Mouse (Mus musculus) brown adipose tissue, adult 24 weeks (tissue): ENCODE results near the gene Slc9a9. TPM values are rescaled to one million over a fixed set of nuclear protein-coding genes. Genes with fewer than 3 reads are reported as not detected.

Experiments used
- H3K27ac ChIP-seq: fragments of 200-500 bp; replicated peaks from 2 replicates; pipeline ENCODE4 v1.5.1; 2012; ENCODE audit warnings: low read depth, mild to moderate bottlenecking, low read length
- H3K4me1 ChIP-seq: fragments of 200-500 bp; 2 replicates; pipeline ENCODE4 v1.6.1; 2012; ENCODE audit warnings: low read length, mixed read lengths; ENCODE audit not compliant: control insufficient read depth, insufficient read depth, insufficient read length
- H3K4me3 ChIP-seq: fragments of 200-500 bp; 2 replicates; pipeline ENCODE4 v1.5.1; 2012; ENCODE audit warnings: low read depth, mild to moderate bottlenecking, low read length, moderate library complexity; ENCODE audit not compliant: insufficient read depth
- polyA plus RNA-seq: library from polyadenylated mRNA; stranded (reverse); fragments of >200 nt; gene quantifications from 2 replicates; pipeline ENCODE4 v1.2.4, GENCODE M21; 2012; ENCODE audit not compliant: missing spikeins, insufficient read depth, insufficient read length

Slc9a9 gene
- polyA plus RNA-seq, 1 experiment, result 2.0 TPM

DNA sequence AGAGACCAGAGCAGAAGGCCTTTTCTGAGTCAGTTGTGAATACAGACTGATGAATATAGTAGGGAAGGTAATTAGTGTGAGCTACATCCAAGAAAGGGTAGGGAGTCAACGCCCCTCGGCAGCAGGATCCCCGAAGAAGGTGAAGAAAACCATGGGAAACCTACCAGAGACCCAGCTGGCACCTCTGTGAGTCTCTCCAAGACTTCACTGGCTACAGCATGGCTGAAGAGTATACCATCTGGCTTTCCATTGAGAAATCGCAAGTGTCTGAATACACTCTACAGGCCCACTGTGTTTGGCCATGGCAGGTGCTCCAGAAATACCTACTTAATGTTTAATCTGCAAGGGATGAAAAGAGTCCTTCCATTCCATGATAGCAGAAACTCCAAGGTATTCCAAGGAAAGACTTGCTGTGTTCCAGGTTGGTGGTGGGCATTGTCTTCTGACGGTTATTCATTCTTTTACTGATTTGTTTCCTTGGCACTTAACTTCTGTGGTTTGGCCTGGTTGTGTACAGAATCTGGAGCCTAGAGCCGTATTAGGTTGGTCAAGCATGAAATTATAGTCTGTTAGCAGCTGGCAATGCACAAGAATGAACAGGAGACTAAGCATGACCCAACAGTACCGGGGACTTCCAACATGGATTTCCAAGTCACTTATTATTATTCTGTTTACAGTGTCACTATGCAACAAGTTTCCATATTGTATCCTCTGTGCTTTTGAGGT, 491.0 kb downstream of the Slc9a9 start:
- no peak overlapping the region for H3K27ac ChIP-seq
- H3K4me3 ChIP-seq, result no peak overlapping the region
- no peaks in the 10 kb centered on the region; the same call in 1 of the 2 replicates for H3K4me1 ChIP-seq

DNA sequence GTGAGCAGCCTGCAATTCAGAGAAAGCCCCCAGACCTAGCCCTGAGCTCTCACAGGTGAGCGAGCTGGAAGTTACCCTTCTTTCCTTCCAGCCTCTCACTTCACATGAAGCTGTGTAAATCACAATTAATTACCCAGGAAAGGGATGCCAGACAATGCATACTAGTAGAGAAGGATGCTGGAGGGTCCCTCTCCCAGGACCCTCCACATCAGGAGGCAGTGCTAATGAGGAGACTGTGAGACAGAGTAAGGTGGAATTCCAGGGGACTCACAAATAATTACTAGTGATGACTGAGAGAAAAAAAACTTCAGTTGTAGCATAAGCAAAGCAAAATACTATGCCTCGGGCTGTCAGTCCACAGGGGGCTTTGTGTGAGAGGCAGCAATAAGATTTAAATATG, 492.0 kb downstream of the Slc9a9 start:
- Histone ChIP-seq H3K27ac (no peak overlapping the region), H3K4me3 (no peak overlapping the region)

DNA sequence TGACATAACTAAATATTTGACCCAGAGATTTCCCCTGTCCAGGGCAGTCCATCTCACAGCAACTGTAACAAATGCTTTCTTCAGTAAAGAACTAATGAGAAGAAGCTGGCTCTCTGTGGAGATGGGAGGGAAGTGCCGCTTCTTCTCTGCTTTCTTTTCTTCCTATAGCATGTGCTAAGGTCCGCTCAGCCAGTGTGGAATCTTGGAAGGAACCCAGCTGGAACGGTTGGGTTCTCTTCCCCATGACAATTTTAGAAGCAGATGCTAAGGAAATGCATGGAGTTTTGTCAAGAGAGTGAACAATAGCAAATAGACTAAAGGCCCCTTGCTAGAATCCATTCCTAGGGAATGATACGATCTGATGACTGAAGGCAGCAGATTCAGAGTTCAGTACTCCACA, 496.5 kb downstream of the Slc9a9 start:
- H3K4me1 ChIP-seq, result peaks cover 7% of the 10 kb centered on the region
- no peak overlapping the region for H3K27ac ChIP-seq
- H3K4me3 ChIP-seq, result no peak overlapping the region

More for the DNA sequence above, 492.0 kb downstream of the Slc9a9 start:
- H3K4me1 ChIP-seq, result peaks cover 3% of the 10 kb centered on the region; the same call in 1 of the 2 replicates

DNA sequence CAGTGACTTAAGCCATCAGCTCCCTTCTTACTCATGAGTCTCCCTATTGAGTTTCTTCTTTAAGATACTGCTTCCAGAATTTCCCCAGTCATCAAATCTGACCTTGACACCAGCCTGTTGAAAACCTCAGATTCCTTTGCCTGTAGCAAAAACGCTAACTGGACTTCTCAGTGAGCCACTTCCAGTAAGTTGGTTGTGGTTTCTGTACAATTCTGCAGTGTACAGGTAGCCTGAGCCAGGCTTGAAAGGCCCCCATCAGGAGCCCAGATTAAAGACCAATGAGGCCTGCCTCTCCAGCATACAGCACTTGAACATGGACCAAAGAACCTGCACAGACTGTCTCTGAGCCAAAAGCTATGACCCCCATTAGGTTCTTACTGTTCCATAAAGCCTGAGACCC, 498.1 kb downstream of the Slc9a9 start:
- no peak overlapping the region for H3K27ac ChIP-seq
- no peak overlapping the region for H3K4me3 ChIP-seq
- H3K4me1 ChIP-seq, result peaks cover 7% of the 10 kb centered on the region

DNA sequence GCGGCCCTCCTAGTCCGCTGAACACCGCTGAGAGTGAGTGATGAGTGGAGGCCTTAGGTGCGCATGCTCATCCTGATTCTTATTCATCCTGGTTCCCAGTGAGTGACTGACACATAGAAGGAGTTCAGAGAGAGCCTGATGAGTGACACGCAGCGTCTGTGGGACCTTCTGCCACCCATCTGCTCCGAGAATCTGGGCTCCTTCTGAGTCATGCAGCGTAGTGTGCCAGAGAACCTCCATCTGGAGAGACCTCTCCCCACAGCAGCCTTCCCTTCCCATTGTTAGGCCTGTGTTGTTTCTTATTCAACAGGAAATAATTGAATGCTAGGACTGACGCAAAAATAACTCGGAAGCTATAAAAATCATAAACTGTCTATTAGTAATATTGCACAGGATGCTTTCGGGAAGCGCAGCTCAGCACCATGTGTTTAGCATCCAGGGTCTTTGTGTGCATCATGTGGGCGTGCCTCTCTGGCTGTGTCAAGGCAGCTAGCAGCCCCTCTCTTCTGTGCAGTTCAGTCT, 498.8 kb downstream of the Slc9a9 start:
- H3K27ac ChIP-seq, result no peak overlapping the region
- H3K4me1 ChIP-seq, result peaks cover 7% of the 10 kb centered on the region
- H3K4me3 ChIP-seq, result no peak overlapping the region

DNA sequence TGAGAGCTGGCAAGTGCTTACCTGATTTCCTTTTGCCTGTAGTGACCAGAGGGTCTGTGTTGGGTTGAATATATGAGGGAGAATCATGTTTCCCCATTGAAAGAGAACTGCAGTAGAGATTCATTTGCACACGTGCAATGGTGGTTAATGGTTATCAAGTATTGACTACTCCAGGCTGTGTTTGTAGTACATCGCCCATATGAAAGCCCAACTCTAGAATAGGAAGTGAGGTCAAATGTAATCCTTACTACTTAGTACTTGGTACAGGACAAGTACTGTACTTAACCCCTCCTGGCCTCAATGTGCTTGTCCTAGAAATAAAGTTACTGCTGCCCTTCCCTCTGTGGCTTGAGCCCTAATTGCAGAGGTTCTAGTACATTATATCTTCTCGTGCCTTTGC, 508.5 kb downstream of the Slc9a9 start:
- no peaks in the 10 kb centered on the region for H3K4me1 ChIP-seq
- no peak overlapping the region for H3K27ac ChIP-seq
- H3K4me3 ChIP-seq, result no peak overlapping the region

DNA sequence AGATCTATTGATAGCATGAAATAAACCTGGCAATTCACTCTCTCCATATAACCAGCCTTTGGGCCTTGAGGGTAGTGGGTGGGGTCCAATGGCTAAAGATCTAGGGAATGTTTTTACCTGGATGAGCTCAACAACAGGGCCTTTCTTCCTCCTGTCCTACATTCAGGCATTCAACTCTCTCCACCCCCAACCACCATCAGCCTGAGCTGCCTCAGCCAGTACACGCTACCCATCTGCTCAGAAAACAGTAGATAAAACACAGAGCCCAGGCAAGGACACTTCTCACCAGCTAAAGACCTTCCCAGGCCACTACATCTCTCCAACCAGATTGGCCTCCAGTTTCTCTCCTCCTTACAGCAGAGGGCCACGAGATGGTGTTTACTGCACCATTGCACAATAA, 510.3 kb downstream of the Slc9a9 start:
- peaks cover 7% of the 10 kb centered on the region; the same call in 1 of the 2 replicates for H3K4me1 ChIP-seq
- no peak overlapping the region for H3K27ac ChIP-seq
- no peak overlapping the region for H3K4me3 ChIP-seq

DNA sequence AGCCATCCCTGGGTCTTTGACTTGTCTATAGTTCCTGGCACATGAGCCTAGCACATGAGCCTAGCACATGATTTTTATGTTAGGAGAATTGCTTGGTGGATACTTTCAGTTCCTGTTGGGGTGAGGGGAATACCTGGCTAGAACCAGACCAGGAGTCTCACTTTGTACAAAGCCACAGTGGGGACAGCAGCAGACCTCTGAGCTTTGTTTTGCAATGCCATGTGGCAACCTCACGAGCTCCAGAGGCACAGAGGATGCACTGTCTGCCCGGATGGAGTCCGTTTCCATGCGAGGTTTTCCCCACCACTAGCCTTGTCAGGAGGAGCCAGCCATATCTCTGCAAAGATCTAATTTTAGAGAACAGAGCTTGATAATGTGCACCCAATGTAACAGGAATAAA, 510.9 kb downstream of the Slc9a9 start:
- Histone ChIP-seq H3K27ac (no peak overlapping the region), H3K4me1 (peaks cover 7% of the 10 kb centered on the region; the same call in 1 of the 2 replicates), H3K4me3 (no peak overlapping the region)

DNA sequence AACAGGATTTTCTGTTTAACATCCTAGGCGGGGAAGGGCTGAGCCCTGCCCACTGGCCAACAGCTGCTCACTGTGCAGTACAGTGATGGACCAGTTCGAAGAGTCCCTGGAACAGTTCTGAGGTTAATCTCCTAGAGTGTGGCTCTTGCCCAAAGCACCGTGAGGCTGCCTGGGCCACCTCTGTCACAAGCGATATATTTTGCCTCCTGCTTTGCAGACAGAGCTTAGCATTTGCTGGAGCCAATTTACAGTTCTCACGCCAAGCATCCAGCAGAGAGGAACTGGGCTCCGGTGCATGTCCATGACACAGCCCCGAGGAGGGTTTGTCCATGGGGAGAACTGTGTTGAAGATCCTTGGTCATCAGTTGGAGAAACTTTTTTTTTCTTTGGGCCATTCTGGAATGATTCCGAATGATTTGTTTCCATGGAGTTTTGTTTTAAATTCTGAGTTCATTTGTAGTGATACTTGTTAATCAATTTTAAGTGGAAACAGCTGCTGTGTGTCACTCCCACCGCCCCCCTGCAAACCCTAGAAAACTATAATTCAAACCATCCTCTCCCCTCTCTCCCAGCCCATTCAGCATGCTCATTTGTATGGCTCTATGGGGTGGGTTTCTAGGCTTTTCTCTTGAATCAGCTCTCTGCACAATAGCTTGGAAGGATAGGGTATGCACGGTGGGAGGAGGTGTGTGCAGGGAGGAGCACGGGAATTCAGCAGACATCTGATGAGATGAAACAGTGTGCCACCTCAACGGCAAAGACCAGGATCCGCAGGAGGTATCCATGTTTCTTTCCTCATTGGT, 511.7 kb downstream of the Slc9a9 start:
- Histone ChIP-seq H3K4me1 (peaks cover 8% of the 10 kb centered on the region; the same call in 1 of the 2 replicates), H3K27ac (no peak overlapping the region), H3K4me3 (no peak overlapping the region)

DNA sequence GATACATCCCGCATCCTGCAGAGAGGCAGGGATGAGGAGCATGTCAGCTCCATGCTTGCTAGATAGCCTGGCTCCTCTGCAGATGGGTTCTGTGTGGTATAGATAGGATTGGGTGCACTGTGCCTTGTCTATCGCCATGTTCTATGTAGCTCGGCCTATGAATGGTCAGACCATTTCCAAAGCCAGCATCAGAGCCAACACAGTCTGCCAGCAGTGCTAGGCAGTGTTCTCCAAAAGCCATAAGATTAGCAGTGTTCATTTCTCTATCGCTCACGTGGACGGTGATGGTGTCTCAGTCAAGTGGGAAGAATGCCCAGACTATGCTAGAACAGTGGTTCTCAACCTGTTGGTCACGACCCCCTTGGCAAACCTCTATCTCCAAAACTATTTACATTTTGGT, 512.6 kb downstream of the Slc9a9 start:
- Histone ChIP-seq H3K4me3 (no peak overlapping the region), H3K27ac (no peak overlapping the region), H3K4me1 (peaks cover 8% of the 10 kb centered on the region; the same call in 1 of the 2 replicates)

DNA sequence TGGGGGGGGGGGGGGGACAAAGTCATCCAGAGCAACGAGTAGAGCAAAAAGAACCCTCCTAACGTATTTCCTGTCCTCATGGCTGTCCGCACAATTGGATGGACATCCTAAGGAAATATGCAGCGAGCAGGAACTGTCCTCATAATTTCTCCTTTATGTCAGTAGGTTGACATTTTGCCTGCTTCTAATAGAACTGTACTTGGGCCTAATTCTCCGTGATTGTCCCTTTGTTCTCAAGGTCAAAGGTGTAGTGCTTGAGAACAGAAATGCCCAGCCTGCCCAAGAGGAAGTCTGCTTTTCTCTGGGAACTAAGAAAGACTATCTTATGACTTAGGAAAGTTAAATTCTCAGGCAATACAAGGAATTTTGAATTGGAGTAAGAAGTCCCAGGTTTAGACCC, 514.7 kb downstream of the Slc9a9 start:
- Histone ChIP-seq H3K27ac (no peak overlapping the region), H3K4me1 (peaks cover 12% of the 10 kb centered on the region), H3K4me3 (no peak overlapping the region)

DNA sequence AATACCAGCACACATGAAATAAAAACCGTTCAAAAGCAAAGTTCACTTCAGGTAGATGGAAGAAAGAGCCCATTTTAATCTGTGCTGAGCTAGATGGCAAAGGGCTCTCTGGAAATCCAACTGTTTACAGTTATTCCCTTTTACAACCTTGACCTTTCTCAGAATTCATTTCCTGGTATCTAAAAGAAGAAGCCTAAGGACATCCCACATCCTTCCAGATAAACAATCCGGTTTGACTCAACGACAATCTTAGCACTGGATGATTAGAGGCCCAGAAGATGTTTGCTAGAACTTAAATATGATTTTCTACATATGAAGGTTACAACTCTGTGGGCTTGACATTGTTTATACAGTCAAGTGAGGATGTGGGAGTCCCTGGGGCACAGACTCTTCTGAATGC, 516.1 kb downstream of the Slc9a9 start:
- peaks cover 12% of the 10 kb centered on the region for H3K4me1 ChIP-seq
- H3K27ac ChIP-seq, result no peak overlapping the region
- H3K4me3 ChIP-seq, result no peak overlapping the region

DNA sequence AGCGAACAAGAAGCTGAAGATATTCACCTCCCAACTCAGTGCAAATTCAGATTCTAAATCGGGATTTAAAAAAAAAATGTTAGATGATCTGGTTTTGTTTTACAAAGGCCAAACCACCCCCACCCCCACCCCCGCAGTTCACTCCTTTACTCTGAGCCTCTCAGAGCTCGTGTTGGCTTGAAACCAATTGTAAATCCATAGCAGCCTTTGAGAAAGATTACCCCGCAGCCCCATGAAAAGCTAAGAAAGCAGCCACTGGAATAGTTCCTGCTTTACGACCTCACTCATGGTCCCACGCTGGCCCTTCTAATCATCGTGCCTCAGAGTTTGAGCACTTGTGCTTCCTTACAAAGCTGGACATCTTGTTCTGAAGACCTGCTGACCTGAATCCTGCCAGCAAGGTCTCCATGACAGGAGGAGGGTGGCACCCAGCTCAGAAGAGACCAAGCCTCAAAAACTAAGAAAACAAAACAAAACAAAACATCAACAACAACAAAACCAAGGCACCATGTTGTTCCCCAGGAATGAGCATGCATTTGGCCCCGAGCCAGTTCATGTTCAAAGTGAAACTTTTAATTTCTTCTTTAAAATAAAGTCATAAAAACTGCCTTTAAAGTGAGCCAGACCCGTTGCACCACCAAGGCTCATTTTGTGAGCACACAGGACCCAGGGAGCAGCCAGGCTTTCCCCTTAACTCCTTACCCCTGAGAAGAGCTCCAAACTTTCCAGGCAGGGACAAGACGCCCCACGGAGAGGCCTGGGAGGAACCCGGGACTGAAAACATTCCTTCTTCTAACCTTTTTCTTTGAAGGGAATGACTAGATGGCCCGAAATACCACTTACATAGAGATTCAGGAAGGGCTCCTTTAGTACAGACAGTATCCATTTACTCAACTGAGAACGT, 516.9 kb downstream of the Slc9a9 start:
- Histone ChIP-seq H3K27ac (no peak overlapping the region), H3K4me3 (no peak overlapping the region), H3K4me1 (peaks cover 12% of the 10 kb centered on the region)

DNA sequence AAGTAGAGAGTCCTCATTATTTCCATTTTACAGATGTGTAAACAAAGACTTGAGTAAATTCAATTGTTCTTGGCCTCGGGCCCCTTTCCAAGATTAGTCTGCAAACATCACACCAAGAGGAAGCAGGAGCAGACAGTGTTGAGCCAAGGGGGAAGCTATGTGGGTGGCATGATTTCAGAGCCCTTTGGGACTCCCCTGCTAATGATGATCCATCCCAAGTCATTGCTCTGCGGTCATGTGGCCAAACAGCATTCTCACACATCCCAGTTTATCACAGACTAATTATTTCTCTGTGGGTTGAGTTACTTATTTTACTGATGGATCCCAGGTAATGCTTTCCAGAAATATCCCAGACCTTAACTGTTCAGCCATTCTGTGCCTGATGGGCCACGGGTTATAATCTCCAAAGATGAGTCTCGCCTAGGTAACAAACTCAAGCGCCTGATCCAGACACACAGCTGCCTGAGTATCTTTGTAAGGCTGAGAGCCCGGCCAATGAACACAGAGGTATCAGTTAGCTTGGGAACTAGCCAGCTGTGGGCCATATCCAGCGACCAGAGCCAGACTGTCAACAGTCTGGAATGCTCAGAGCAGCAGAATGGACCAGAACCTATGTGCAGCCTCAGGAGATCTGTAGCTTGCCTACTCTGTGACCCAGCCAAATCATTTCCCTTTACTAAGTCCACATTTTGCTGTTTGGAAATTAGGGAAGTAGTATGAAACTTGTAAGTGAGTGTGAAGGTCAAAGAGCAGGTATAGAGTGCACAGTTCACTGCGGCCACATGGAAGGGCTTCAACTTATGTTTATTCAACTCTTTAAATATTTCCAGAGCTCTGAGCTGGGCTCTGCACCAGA, 518.9 kb downstream of the Slc9a9 start:
- no peak overlapping the region for H3K27ac ChIP-seq
- peaks cover 21% of the 10 kb centered on the region for H3K4me1 ChIP-seq
- no peak overlapping the region for H3K4me3 ChIP-seq
